Mouse (Mus musculus): ENCODE data around the gene Trim59. TPM values are rescaled to one million over a fixed set of nuclear protein-coding genes. Genes with fewer than 3 reads are reported as not detected.
A peak's percentile ranks its signal among the peaks of the same experiment; 100 is the strongest.

The Trim59 gene
- 124 TPM in 2 replicates for polyA plus RNA-seq (2015; fragmentation: Nextera tagmentation; extraction: Ambion mirVana)

DNA sequence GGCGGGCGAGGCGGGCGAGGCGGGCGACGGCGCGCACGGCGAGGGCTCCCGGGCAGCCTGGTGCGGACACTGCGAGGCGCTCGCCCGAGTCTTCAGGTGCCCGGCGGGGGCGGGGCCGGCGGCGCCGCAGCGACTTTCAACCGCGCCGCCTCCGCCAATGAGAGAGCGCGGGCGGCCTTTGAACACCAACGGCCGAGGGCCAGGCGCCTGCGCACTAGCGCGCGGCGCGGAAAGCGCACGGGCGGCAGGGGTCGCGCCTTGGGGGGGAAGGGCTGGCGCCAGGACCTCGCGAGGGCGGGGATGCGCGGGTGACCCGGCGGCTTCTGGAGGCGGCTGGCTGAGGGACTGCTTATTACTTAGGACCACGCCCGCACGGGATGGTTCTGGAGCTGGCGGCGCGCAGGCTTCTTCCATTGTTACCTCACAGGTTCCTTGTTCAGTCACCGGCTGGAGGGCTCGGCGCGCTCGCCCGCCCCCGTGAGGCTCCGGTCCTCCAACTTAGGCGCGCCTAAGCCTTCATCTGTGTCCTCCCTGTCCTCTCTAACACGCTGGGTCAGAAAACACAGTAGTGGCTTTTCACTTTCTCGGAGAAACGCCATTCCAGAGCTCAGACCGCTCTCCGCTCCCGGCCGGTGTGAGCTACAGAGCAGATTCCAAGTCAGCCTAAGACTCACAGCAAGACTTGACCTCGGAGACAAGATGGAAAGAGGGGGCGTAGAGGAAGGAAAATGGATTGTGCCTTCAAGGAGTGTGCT is at the start of gene Trim59:
Gene Trim59, minus strand, starts transcription at position 111 of the 755 bp plus-strand sequence.
- Histone ChIP-seq H3K4me3 (peak within 1 kb of the TSS; percentile 86), H3K27ac (peak within 1 kb of the TSS; percentile 90), H3K9me3 (no peaks in the 10 kb centered on the region), H3K4me2 (replicated peaks) (peak within 1 kb of the TSS; percentile 83), H3K36me3 (peaks cover 10% of the 10 kb centered on the region), H3K27me3 (no peaks in the 10 kb centered on the region), H3K9ac (peak within 1 kb of the TSS; percentile 94), H3K4me1 (peaks cover 23% of the 10 kb centered on the region)
- ATAC-seq (ENCODE audit: low FRiP score, low read depth): peak; percentile 93
- WGBS: under 1% methylated on average over 57 of the region's 80 CpGs

GRCm38 (mm10) chr3:69064005-69064404 is 19.4 kb upstream of the Trim59 start:
- Histone ChIP-seq H3K27me3 (no peaks in the 10 kb centered on the region), H3K27ac (no peak overlapping the region), H3K4me3 (no peak overlapping the region), H3K4me2 (replicated peaks) (no peak overlapping the region), H3K4me1 (no peaks in the 10 kb centered on the region), H3K9ac (no peak overlapping the region), H3K9me3 (no peaks in the 10 kb centered on the region), H3K36me3 (0 out of 2 replicates have a peak, but pooled peaks cover 3% of the 10 kb centered on the region)
- WGBS: 45% methylated on average over 1 of the region's 1 CpGs
- ATAC-seq (ENCODE audit: low FRiP score, low read depth): no peak

DNA sequence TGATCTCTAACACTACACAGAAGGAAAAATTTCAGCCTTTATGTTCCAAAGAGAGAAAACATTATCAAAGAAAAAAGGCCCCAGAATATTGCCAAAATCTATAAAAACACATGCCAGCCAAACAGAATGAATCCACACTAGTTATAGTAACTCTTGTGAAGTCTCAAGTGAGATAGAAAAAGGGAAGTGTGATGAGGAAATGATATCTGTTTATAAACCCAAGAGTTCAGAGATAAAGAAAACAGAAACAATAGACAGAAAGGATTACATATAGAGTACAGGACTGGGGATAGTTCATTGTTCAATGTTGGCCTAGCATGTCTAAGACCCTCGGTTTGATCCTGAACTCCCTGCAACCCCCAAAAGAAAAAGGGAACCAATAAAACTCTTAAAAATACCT is 18.2 kb upstream of the Trim59 start:
- no peak overlapping the region for H3K4me3 ChIP-seq
- H3K9me3 ChIP-seq: no peaks in the 10 kb centered on the region
- H3K9ac ChIP-seq: no peak overlapping the region
- 93% methylated on average over 1 of the region's 1 CpGs for WGBS
- no peak overlapping the region for H3K4me2 ChIP-seq (replicated peaks)
- H3K4me1 ChIP-seq: no peaks in the 10 kb centered on the region
- 0 out of 2 replicates have a peak, but pooled peaks cover 3% of the 10 kb centered on the region for H3K36me3 ChIP-seq
- H3K27me3 ChIP-seq: no peaks in the 10 kb centered on the region
- no peak overlapping the region for H3K27ac ChIP-seq
- no peak for ATAC-seq (ENCODE audit: low FRiP score, low read depth)

DNA sequence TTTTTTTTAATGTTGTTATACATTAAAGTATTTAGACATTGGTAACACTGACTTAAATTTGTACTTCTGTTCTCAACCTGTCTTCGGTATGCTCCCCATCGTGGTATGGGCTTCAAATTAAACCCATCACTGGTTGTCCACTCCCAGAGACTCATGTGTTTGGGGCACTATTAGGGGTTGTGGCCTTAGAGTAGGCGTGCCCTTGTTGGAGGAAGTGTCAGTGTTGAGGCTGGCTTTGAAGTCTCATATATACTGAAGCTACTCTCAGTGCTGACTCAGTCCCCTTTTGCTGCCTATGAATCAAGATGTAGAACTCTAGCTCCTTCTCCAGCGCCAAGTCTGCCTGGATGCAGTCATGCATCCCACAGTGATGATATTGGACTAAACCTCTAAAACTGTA is 16.1 kb upstream of the Trim59 start:
- ATAC-seq (ENCODE audit: low FRiP score, low read depth): no peak
- Histone ChIP-seq H3K4me2 (replicated peaks) (no peak overlapping the region), H3K27me3 (no peaks in the 10 kb centered on the region), H3K36me3 (no peaks in the 10 kb centered on the region), H3K4me3 (no peak overlapping the region), H3K9ac (no peak overlapping the region), H3K9me3 (no peaks in the 10 kb centered on the region), H3K4me1 (no peaks in the 10 kb centered on the region), H3K27ac (no peak overlapping the region)
- WGBS: 96% methylated on average over 4 of the region's 4 CpGs

DNA sequence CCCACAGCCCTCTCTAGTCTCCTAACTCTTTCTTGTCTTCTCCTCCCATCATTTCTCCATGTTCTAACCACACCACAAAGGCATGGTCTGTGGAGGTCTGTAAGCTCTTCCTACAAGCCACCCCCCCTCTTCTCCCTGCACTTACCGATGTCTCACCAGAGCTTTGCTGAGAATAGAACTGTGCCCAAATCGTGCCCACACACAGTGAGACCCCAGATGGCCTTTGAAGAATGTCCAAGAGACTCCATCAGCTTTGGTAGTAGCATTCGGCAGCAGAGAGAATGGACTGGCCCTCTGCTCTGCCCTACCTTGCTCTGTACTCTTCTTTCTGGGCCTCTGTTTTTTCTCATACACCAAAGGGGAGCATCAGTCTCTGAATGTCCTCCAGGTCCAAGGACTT is 11.3 kb upstream of the Trim59 start:
- H3K4me2 ChIP-seq (replicated peaks): no peak overlapping the region
- no peaks in the 10 kb centered on the region for H3K9me3 ChIP-seq
- H3K4me3 ChIP-seq: no peak overlapping the region
- no peak overlapping the region for H3K27ac ChIP-seq
- H3K9ac ChIP-seq: no peak overlapping the region
- no peaks in the 10 kb centered on the region for H3K4me1 ChIP-seq
- ATAC-seq (ENCODE audit: low FRiP score, low read depth): no peak
- H3K36me3 ChIP-seq: no peaks in the 10 kb centered on the region
- no peaks in the 10 kb centered on the region for H3K27me3 ChIP-seq
- 80% methylated on average over 3 of the region's 3 CpGs for WGBS

- Histone ChIP-seq H3K9ac (no peak overlapping the region), H3K36me3 (no peaks in the 10 kb centered on the region), H3K27me3 (no peaks in the 10 kb centered on the region), H3K27ac (no peak overlapping the region), H3K4me1 (no peaks in the 10 kb centered on the region), H3K4me3 (no peak overlapping the region), H3K4me2 (replicated peaks) (no peak overlapping the region), H3K9me3 (no peaks in the 10 kb centered on the region)
- ATAC-seq (ENCODE audit: low FRiP score, low read depth): no peak
- WGBS: 84% methylated on average over 7 of the region's 7 CpGs
Measured at GRCm38 (mm10) chr3:69054760-69055432, 10.3 kb upstream of the Trim59 start.

GRCm38 (mm10) chr3:69051894-69052293 is 7.3 kb upstream of the Trim59 start:
- H3K9me3 ChIP-seq: no peaks in the 10 kb centered on the region
- no peaks in the 10 kb centered on the region for H3K36me3 ChIP-seq
- H3K27ac ChIP-seq: no peak overlapping the region
- no peak overlapping the region for H3K9ac ChIP-seq
- no peak for ATAC-seq (ENCODE audit: low FRiP score, low read depth)
- no peaks in the 10 kb centered on the region for H3K4me1 ChIP-seq
- H3K4me3 ChIP-seq: no peak overlapping the region
- 81% methylated on average over 11 of the region's 11 CpGs for WGBS
- no peak overlapping the region for H3K4me2 ChIP-seq (replicated peaks)
- H3K27me3 ChIP-seq: no peaks in the 10 kb centered on the region

DNA sequence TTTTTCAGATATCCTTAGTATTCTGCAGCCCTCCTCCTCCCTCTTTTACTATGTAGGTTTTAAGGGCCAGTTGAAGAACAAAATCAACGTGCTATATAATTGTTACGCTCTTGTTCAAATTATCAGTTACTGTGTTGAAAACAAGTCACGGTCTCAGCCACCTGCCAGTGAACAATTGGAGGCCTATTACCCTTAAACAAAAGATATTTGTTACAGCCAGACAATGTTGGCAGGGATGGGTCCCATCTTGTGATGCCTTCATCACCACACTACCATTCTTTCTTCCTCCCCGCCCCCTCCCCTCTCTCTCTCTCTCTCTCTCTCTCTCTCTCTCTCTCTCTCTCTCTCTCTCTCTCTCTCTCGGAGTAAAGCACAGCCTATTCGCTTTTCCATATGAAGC is 4.5 kb upstream of the Trim59 start:
- WGBS: 81% methylated on average over 6 of the region's 6 CpGs
- Histone ChIP-seq H3K4me2 (replicated peaks) (no peak overlapping the region), H3K9me3 (no peaks in the 10 kb centered on the region), H3K27me3 (no peaks in the 10 kb centered on the region), H3K27ac (no peak overlapping the region), H3K4me1 (peaks cover 7% of the 10 kb centered on the region), H3K36me3 (no peaks in the 10 kb centered on the region), H3K9ac (no peak overlapping the region), H3K4me3 (no peak overlapping the region)
- no peak for ATAC-seq (ENCODE audit: low FRiP score, low read depth)

GRCm38 (mm10) chr3:69047684-69048083 is 3.1 kb upstream of the Trim59 start:
- Histone ChIP-seq H3K9me3 (no peaks in the 10 kb centered on the region), H3K9ac (no peak overlapping the region), H3K4me2 (replicated peaks) (no peak overlapping the region), H3K36me3 (no peaks in the 10 kb centered on the region), H3K27ac (no peak overlapping the region), H3K27me3 (no peaks in the 10 kb centered on the region), H3K4me1 (peaks cover 14% of the 10 kb centered on the region), H3K4me3 (no peak overlapping the region)
- no peak for ATAC-seq (ENCODE audit: low FRiP score, low read depth)
- 87% methylated on average over 4 of the region's 4 CpGs for WGBS

GRCm38 (mm10) chr3:69046509-69046908 is 2.0 kb upstream of the Trim59 start:
- no peak overlapping the region for H3K27ac ChIP-seq
- H3K9ac ChIP-seq: no peak overlapping the region
- no peaks in the 10 kb centered on the region for H3K36me3 ChIP-seq
- no peak for ATAC-seq (ENCODE audit: low FRiP score, low read depth)
- WGBS: 53% methylated on average over 4 of the region's 4 CpGs
- H3K4me3 ChIP-seq: no peak overlapping the region
- no peaks in the 10 kb centered on the region for H3K9me3 ChIP-seq
- H3K4me1 ChIP-seq: peaks cover 19% of the 10 kb centered on the region
- H3K27me3 ChIP-seq: no peaks in the 10 kb centered on the region
- H3K4me2 ChIP-seq (replicated peaks): no peak overlapping the region

GRCm38 (mm10) chr3:69045750-69046149 is 1.2 kb upstream of the Trim59 start:
- no peak overlapping the region for H3K27ac ChIP-seq
- H3K4me1 ChIP-seq: peaks cover 23% of the 10 kb centered on the region
- peak overlapping the region; percentile 94 for H3K9ac ChIP-seq
- H3K27me3 ChIP-seq: no peaks in the 10 kb centered on the region
- no peaks in the 10 kb centered on the region for H3K9me3 ChIP-seq
- peaks cover 2% of the 10 kb centered on the region; the same call in 1 of the 2 replicates for H3K36me3 ChIP-seq
- WGBS: 24% methylated on average over 13 of the region's 13 CpGs
- no peak for ATAC-seq (ENCODE audit: low FRiP score, low read depth)
- peak overlapping the region; percentile 86 for H3K4me3 ChIP-seq
- H3K4me2 ChIP-seq (replicated peaks): peak overlapping the region; percentile 83

- H3K27me3 ChIP-seq: no peaks in the 10 kb centered on the region
- peak overlapping the region; percentile 90 for H3K27ac ChIP-seq
- peak overlapping the region; percentile 86 for H3K4me3 ChIP-seq
- WGBS: 2% methylated on average over 9 of the region's 9 CpGs
- H3K36me3 ChIP-seq: peaks cover 5% of the 10 kb centered on the region
- H3K9ac ChIP-seq: peak overlapping the region; percentile 94
- no peak; the same call in 1 of the 2 replicates for ATAC-seq (ENCODE audit: low FRiP score, low read depth)
- H3K4me1 ChIP-seq: peaks cover 23% of the 10 kb centered on the region
- H3K4me2 ChIP-seq (replicated peaks): peak overlapping the region; percentile 83
- no peaks in the 10 kb centered on the region for H3K9me3 ChIP-seq
Measured at GRCm38 (mm10) chr3:69045400-69045703, 797 bp upstream of the Trim59 start.
